Mouse (Mus musculus): Measurements from ENCODE around the gene Ubr3. TPM values are rescaled to one million over a fixed set of nuclear protein-coding genes. Genes with fewer than 3 reads are reported as not detected.

Ubr3 gene
- polyA plus RNA-seq, 1 experiment: 6.3 TPM

- no peak overlapping the region for H3K4me3 ChIP-seq (ENCODE audit: insufficient read depth, poor library complexity, severe bottlenecking)
- no peaks in the 10 kb centered on the region for H3K27me3 ChIP-seq (ENCODE audit: control insufficient read depth, insufficient read depth, insufficient read length)
- H3ac ChIP-seq (ENCODE audit: control insufficient read depth, insufficient read length, low read depth): no peak overlapping the region
- no peak for TF ChIP-seq CEBPB (IDR thresholded peaks at IDR 0.05; ENCODE audit: low read depth)
- no peak for TF ChIP-seq USF1 (IDR thresholded peaks at IDR 0.05; ENCODE audit: low read depth)
- no peaks in the 10 kb centered on the region for H3K79me3 ChIP-seq (ENCODE audit: low read depth)
- no peaks in the 10 kb centered on the region for H3K79me2 ChIP-seq (ENCODE audit: control insufficient read depth, insufficient read depth)
- peaks cover 54% of the 10 kb centered on the region for H3K36me3 ChIP-seq (ENCODE audit: control insufficient read depth, insufficient read depth)
These were observed 97.7 kb downstream of the Ubr3 start for GRCm38 (mm10) chr2:69994779-69995178.

- no peak overlapping the region for H3ac ChIP-seq (ENCODE audit: control insufficient read depth, insufficient read length, low read depth)
- H3K36me3 ChIP-seq (ENCODE audit: control insufficient read depth, insufficient read depth): peaks cover 36% of the 10 kb centered on the region
- no peak overlapping the region for H3K4me3 ChIP-seq (ENCODE audit: insufficient read depth, poor library complexity, severe bottlenecking)
These were observed 102.2 kb downstream of the Ubr3 start for GRCm38 (mm10) chr2:69999097-69999770.

DNA sequence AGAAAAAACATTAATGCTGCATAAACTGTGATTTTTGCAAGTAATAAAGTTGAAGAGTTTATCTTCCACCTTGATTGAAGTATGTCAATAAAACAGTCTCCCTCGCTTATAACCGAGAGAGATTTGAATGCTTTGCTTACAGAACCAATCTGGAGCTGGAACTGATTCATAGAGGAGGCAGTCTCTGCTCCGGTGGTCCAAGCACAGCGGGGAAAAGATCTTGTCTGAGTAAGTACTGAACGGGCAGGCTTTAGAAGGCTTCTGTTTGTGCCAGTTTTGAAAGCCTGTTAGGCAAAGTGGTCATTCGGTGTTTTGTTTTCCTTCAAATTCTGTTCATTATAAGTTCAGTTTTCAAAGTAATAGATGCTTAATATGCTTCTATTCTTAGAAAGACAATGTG lies 103.3 kb downstream of the Ubr3 start:
- no peaks in the 10 kb centered on the region for H3K79me3 ChIP-seq (ENCODE audit: low read depth)
- H3K36me3 ChIP-seq (ENCODE audit: control insufficient read depth, insufficient read depth): peaks cover 30% of the 10 kb centered on the region
- H3K79me2 ChIP-seq (ENCODE audit: control insufficient read depth, insufficient read depth): no peaks in the 10 kb centered on the region
- no peak overlapping the region for H3K4me3 ChIP-seq (ENCODE audit: insufficient read depth, poor library complexity, severe bottlenecking)
- TF ChIP-seq MAX (IDR thresholded peaks at IDR 0.05): no peak
- TF ChIP-seq CEBPB (IDR thresholded peaks at IDR 0.05; ENCODE audit: low read depth): no peak
- no peak for TF ChIP-seq USF1 (IDR thresholded peaks at IDR 0.05; ENCODE audit: low read depth)
- TF ChIP-seq MYOD1 (IDR thresholded peaks at IDR 0.05; ENCODE audit: control insufficient read depth, insufficient read length, low read depth): no peak
- TF ChIP-seq CTCF (IDR thresholded peaks at IDR 0.05; ENCODE audit: control insufficient read depth, insufficient read depth, insufficient read length): no peak
- TF ChIP-seq MYOG (IDR thresholded peaks at IDR 0.05; ENCODE audit: control insufficient read depth, extremely low read depth, insufficient read length): no peak
- no peak for TF ChIP-seq FOSL1 (IDR thresholded peaks at IDR 0.05; ENCODE audit: insufficient read depth, low read length, poor library complexity, severe bottlenecking)
- no peaks in the 10 kb centered on the region for H3K27me3 ChIP-seq (ENCODE audit: control insufficient read depth, insufficient read depth, insufficient read length)
- H3ac ChIP-seq (ENCODE audit: control insufficient read depth, insufficient read length, low read depth): no peak overlapping the region

More at GRCm38 (mm10) chr2:69999097-69999770, 102.2 kb downstream of the Ubr3 start:
- H3K27me3 ChIP-seq (ENCODE audit: control insufficient read depth, insufficient read depth, insufficient read length): no peaks in the 10 kb centered on the region
- no peaks in the 10 kb centered on the region for H3K79me3 ChIP-seq (ENCODE audit: low read depth)
- no peak for TF ChIP-seq MYOD1 (IDR thresholded peaks at IDR 0.05; ENCODE audit: control insufficient read depth, insufficient read length, low read depth)
- no peak for TF ChIP-seq USF1 (IDR thresholded peaks at IDR 0.05; ENCODE audit: low read depth)
- TF ChIP-seq FOSL1 (IDR thresholded peaks at IDR 0.05; ENCODE audit: insufficient read depth, low read length, poor library complexity, severe bottlenecking): no peak
- TF ChIP-seq CTCF (IDR thresholded peaks at IDR 0.05; ENCODE audit: control insufficient read depth, insufficient read depth, insufficient read length): no peak
- TF ChIP-seq MYOG (IDR thresholded peaks at IDR 0.05; ENCODE audit: control insufficient read depth, extremely low read depth, insufficient read length): no peak
- TF ChIP-seq MAX (IDR thresholded peaks at IDR 0.05): no peak
- TF ChIP-seq CEBPB (IDR thresholded peaks at IDR 0.05; ENCODE audit: low read depth): no peak
- no peaks in the 10 kb centered on the region for H3K79me2 ChIP-seq (ENCODE audit: control insufficient read depth, insufficient read depth)

DNA sequence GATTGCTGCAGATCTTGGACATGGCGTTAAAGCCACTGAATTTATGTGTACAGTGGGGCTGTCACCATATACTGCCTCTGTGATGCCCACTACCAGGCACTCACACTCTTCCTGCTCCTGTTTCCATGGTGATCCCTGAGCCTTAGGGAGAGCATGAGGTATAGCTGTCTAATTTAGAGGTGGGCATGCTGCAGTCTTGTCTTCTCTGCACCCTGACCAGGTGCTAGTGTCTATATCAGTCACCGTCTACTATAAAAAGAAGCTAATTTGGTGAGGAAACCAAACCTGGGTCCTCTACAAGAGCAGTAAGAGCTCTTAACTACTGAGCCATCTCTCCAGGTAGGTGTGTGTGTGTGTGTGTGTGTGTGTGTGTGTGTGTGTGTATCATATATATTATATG lies 109.4 kb downstream of the Ubr3 start:
- H3K79me3 ChIP-seq (ENCODE audit: low read depth): no peaks in the 10 kb centered on the region
- no peak overlapping the region for H3ac ChIP-seq (ENCODE audit: control insufficient read depth, insufficient read length, low read depth)
- no peak for TF ChIP-seq CEBPB (IDR thresholded peaks at IDR 0.05; ENCODE audit: low read depth)
- TF ChIP-seq MYOG (IDR thresholded peaks at IDR 0.05; ENCODE audit: control insufficient read depth, extremely low read depth, insufficient read length): no peak
- TF ChIP-seq MAX (IDR thresholded peaks at IDR 0.05): no peak
- no peak for TF ChIP-seq CTCF (IDR thresholded peaks at IDR 0.05; ENCODE audit: control insufficient read depth, insufficient read depth, insufficient read length)
- no peak for TF ChIP-seq MYOD1 (IDR thresholded peaks at IDR 0.05; ENCODE audit: control insufficient read depth, insufficient read length, low read depth)
- TF ChIP-seq USF1 (IDR thresholded peaks at IDR 0.05; ENCODE audit: low read depth): no peak
- no peak for TF ChIP-seq FOSL1 (IDR thresholded peaks at IDR 0.05; ENCODE audit: insufficient read depth, low read length, poor library complexity, severe bottlenecking)
- no peak overlapping the region for H3K4me3 ChIP-seq (ENCODE audit: insufficient read depth, poor library complexity, severe bottlenecking)
- H3K79me2 ChIP-seq (ENCODE audit: control insufficient read depth, insufficient read depth): no peaks in the 10 kb centered on the region
- no peaks in the 10 kb centered on the region for H3K27me3 ChIP-seq (ENCODE audit: control insufficient read depth, insufficient read depth, insufficient read length)
- H3K36me3 ChIP-seq (ENCODE audit: control insufficient read depth, insufficient read depth): peaks cover 19% of the 10 kb centered on the region

DNA sequence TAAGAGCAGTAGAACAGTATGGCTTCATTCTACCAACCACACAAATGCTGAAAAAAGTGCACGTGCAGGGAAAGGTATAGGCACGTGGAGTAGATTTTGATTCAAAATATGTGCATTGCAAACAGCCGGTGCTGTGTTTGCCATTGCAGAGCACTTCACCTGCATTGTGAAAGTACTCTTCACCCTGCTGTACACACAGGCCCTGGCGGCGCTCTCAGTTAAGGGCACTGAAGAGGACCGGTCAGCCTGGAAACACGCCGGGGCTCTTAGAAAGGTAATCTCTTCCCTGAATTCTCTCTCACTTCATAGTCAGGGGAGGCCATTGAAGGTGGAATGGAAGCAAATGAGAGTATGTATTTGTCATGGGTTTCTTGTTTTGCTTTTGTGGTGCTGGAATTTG lies 115.9 kb downstream of the Ubr3 start:
- Histone ChIP-seq H3K27me3 (ENCODE audit: control insufficient read depth, insufficient read depth, insufficient read length) (no peaks in the 10 kb centered on the region), H3ac (ENCODE audit: control insufficient read depth, insufficient read length, low read depth) (no peak overlapping the region), H3K79me3 (ENCODE audit: low read depth) (no peaks in the 10 kb centered on the region), H3K36me3 (ENCODE audit: control insufficient read depth, insufficient read depth) (peaks cover 67% of the 10 kb centered on the region), H3K4me3 (ENCODE audit: insufficient read depth, poor library complexity, severe bottlenecking) (no peak overlapping the region), H3K79me2 (ENCODE audit: control insufficient read depth, insufficient read depth) (no peaks in the 10 kb centered on the region)
- TF ChIP-seq MAX (IDR thresholded peaks at IDR 0.05) (no peak), MYOD1 (IDR thresholded peaks at IDR 0.05; ENCODE audit: control insufficient read depth, insufficient read length, low read depth) (no peak), FOSL1 (IDR thresholded peaks at IDR 0.05; ENCODE audit: insufficient read depth, low read length, poor library complexity, severe bottlenecking) (no peak), MYOG (IDR thresholded peaks at IDR 0.05; ENCODE audit: control insufficient read depth, extremely low read depth, insufficient read length) (no peak), CTCF (IDR thresholded peaks at IDR 0.05; ENCODE audit: control insufficient read depth, insufficient read depth, insufficient read length) (no peak), CEBPB (IDR thresholded peaks at IDR 0.05; ENCODE audit: low read depth) (no peak), USF1 (IDR thresholded peaks at IDR 0.05; ENCODE audit: low read depth) (no peak)

DNA sequence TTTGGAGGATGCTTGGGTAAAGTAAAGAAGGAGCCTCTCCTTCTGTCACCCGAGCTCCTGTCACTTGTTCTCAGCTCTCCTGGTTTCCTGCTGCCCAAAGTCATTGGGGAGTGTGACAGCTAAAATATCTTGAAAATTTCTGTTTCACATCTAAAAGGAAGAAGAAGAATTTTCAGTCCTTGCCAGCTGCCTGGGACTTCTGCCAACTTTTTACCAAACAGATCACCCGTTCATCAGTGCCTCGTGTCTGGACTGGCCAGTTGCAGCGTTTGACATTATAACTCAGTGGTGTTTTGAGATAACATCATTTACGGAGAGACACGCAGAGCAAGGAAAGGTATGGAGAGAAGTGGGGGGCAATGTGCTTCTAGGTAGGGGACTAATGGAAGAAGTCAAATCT lies 121.2 kb downstream of the Ubr3 start:
- Histone ChIP-seq H3ac (ENCODE audit: control insufficient read depth, insufficient read length, low read depth) (no peak overlapping the region), H3K27me3 (ENCODE audit: control insufficient read depth, insufficient read depth, insufficient read length) (no peaks in the 10 kb centered on the region), H3K79me2 (ENCODE audit: control insufficient read depth, insufficient read depth) (no peaks in the 10 kb centered on the region), H3K79me3 (ENCODE audit: low read depth) (no peaks in the 10 kb centered on the region), H3K4me3 (ENCODE audit: insufficient read depth, poor library complexity, severe bottlenecking) (no peak overlapping the region), H3K36me3 (ENCODE audit: control insufficient read depth, insufficient read depth) (peaks cover 75% of the 10 kb centered on the region)
- TF ChIP-seq FOSL1 (IDR thresholded peaks at IDR 0.05; ENCODE audit: insufficient read depth, low read length, poor library complexity, severe bottlenecking): no peak
- no peak for TF ChIP-seq USF1 (IDR thresholded peaks at IDR 0.05; ENCODE audit: low read depth)
- TF ChIP-seq CTCF (IDR thresholded peaks at IDR 0.05; ENCODE audit: control insufficient read depth, insufficient read depth, insufficient read length): no peak
- TF ChIP-seq MYOD1 (IDR thresholded peaks at IDR 0.05; ENCODE audit: control insufficient read depth, insufficient read length, low read depth): no peak
- no peak for TF ChIP-seq MYOG (IDR thresholded peaks at IDR 0.05; ENCODE audit: control insufficient read depth, extremely low read depth, insufficient read length)
- no peak for TF ChIP-seq CEBPB (IDR thresholded peaks at IDR 0.05; ENCODE audit: low read depth)
- TF ChIP-seq MAX (IDR thresholded peaks at IDR 0.05): no peak

Data from C2C12 (cell line).